Mouse (Mus musculus): ENCODE measurements at regions not wholly inside any gene's neighbourhood (a gene's known extent, or its start where the extent isn't known, plus 50 kb on each side); places are given as distances from the start of the nearest gene placed in this dataset.

GRCm38 (mm10) chr4:4971800-4972319 lies 178.7 kb upstream of the Impad1 start:
- TF ChIP-seq CTCF (IDR thresholded peaks at IDR 0.05; ENCODE audit: borderline replicate concordance, insufficient read depth, low read depth, low read length) (no peak), POLR2A (IDR thresholded peaks at IDR 0.05; ENCODE audit: borderline replicate concordance, insufficient read depth, low read length) (no peak)

Data from cerebellum, adult 2 months (tissue).